In the genomic region with DNA sequence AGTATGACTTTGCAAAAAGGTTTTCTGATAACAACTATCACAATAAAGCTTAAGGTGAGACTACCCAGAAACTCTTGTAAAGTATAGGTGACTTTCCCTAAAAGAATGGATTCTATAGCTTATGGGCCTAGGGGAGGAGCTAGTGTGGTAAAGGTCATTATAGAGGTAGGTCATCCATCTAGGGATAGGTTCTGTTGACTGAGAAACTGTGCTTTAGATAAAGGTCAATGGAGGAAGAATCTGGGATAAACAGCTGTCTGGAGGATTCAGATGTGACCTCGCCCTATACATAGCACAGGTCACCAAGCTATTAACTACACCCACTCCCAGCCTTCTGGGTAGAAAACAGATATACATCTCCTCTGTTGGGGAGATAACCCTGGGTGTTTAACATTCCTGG, we compare ENCODE assay signal across 28 mouse cellular contexts. TPM values are rescaled to one million over a fixed set of nuclear protein-coding genes. Genes with fewer than 3 reads are reported as not detected.
DNase-seq lines count a peak whose midpoint lies in the region; ATAC-seq and TF ChIP-seq lines count a peak whose summit lies in the region.
"Had no signal": no experiment of that assay in that cellular context is flagged by ENCODE, and none has a peak within 500 bp of the region (broad histone marks: within the 10 kb centered on the region; RNA-seq: fewer than 3 reads in every experiment).

No protein-coding gene starts in this region.

- peak overlapping the region; percentile 27 for H3K4me3 ChIP-seq in E14TG2a.4 (replicated peaks; ENCODE audit: low read length)
- H3K4me3 ChIP-seq in forebrain, embryonic 11.5 days (ENCODE audit: low read depth, low read length), result no peak overlapping the region
- no peak overlapping the region for H3K4me3 ChIP-seq in liver, embryonic 12.5 days
- H3K4me3 ChIP-seq in forebrain, embryonic 16.5 days (replicated peaks; ENCODE audit: low read length), result no peak overlapping the region
- H3K4me3 ChIP-seq: embryonic facial prominence, embryonic 12.5 days; embryonic facial prominence, embryonic 15.5 days; forebrain, embryonic 12.5 days; forebrain, embryonic 15.5 days; heart, adult 2 months; heart, embryonic 10.5 days; heart, embryonic 13.5 days had no signal

- 94% methylated on average over 1 of the region's 1 CpGs for WGBS in forebrain, embryonic 11.5 days
- 61% methylated on average over 1 of the region's 1 CpGs for WGBS in liver, embryonic 12.5 days (ENCODE audit: insufficient replicate concordance)
- 95% methylated on average over 1 of the region's 1 CpGs for WGBS in forebrain, embryonic 16.5 days

- TF ChIP-seq CTCF in E14TG2a.4 (conservative IDR thresholded peaks at IDR 0.05; ENCODE audit: low read length), result no peak

- no peak overlapping the region for H3K4me2 ChIP-seq in forebrain, embryonic 11.5 days (ENCODE audit: low read depth, low read length, severe bottlenecking)
- H3K4me2 ChIP-seq in liver, embryonic 12.5 days, result no peak overlapping the region
- no peak overlapping the region for H3K4me2 ChIP-seq in forebrain, embryonic 16.5 days (ENCODE audit: low read length)
- H3K4me2 ChIP-seq: embryonic facial prominence, embryonic 12.5 days; embryonic facial prominence, embryonic 15.5 days; forebrain, embryonic 12.5 days; forebrain, embryonic 15.5 days; heart, embryonic 13.5 days; hindbrain, embryonic 14.5 days had no signal

- ATAC-seq in forebrain, embryonic 11.5 days (replicated peaks; ENCODE audit: low FRiP score), result no peak
- no peak for ATAC-seq in liver, embryonic 12.5 days
- no peak for ATAC-seq in forebrain, embryonic 16.5 days
- ATAC-seq: forebrain, embryonic 15.5 days; hindbrain, postnatal 0 days; inflammation-experienced regulatory T-cells, adult 6 months had no signal

- DNase-seq in ES-CJ7 (ENCODE audit: low read depth, low spot score) (peak; percentile 65), ZHBTc4 (ENCODE audit: low read depth, low spot score) (peak; percentile 79)
- DNase-seq in forebrain, embryonic 11.5 days (ENCODE audit: low spot score), result no peak
- DNase-seq: adrenal gland, postnatal 10 days; B cell, adult 2 months; cerebellum, adult 11 months; cerebellum, adult 2 months; cerebellum, adult 9-11 months; cerebellum, postnatal 25 days; gastrocnemius, postnatal 10 days; gastrocnemius, postnatal 36 days; heart, adult 2 months; heart, postnatal 14 days; heart, postnatal 4 days; kidney, adult 11 months had no signal

- no peak overlapping the region for H3K27ac ChIP-seq in forebrain, embryonic 11.5 days (ENCODE audit: low read depth, low read length)
- H3K27ac ChIP-seq in liver, embryonic 12.5 days, result no peak overlapping the region
- H3K27ac ChIP-seq in forebrain, embryonic 16.5 days (ENCODE audit: low read length), result no peak overlapping the region
- H3K27ac ChIP-seq: embryonic facial prominence, embryonic 12.5 days; embryonic facial prominence, embryonic 15.5 days; forebrain, embryonic 12.5 days; forebrain, embryonic 15.5 days; heart, adult 2 months; heart, embryonic 10.5 days; heart, embryonic 13.5 days; hindbrain, embryonic 14.5 days; hindbrain, postnatal 0 days had no signal

- peaks cover 65% of the 10 kb centered on the region for H3K4me1 ChIP-seq in E14TG2a.4 (replicated peaks; ENCODE audit: low read depth, low read length)
- H3K4me1 ChIP-seq in forebrain, embryonic 11.5 days (replicated peaks; ENCODE audit: control insufficient read depth, insufficient read depth, low read length), result no peaks in the 10 kb centered on the region
- no peaks in the 10 kb centered on the region for H3K4me1 ChIP-seq in liver, embryonic 12.5 days
- H3K4me1 ChIP-seq in forebrain, embryonic 16.5 days (replicated peaks; ENCODE audit: control insufficient read depth, insufficient read depth, low read length), result no peaks in the 10 kb centered on the region
- H3K4me1 ChIP-seq: embryonic facial prominence, embryonic 12.5 days; embryonic facial prominence, embryonic 15.5 days; forebrain, embryonic 12.5 days; forebrain, embryonic 15.5 days; heart, embryonic 13.5 days had no signal

- H3K9me3 ChIP-seq in E14TG2a.4 (ENCODE audit: low read length), result no peaks in the 10 kb centered on the region
- no peaks in the 10 kb centered on the region for H3K9me3 ChIP-seq in forebrain, embryonic 11.5 days (ENCODE audit: control insufficient read depth, low read length)
- no peaks in the 10 kb centered on the region for H3K9me3 ChIP-seq in liver, embryonic 12.5 days (replicated peaks)
- no peaks in the 10 kb centered on the region for H3K9me3 ChIP-seq in forebrain, embryonic 16.5 days (ENCODE audit: control insufficient read depth, low read length)
- H3K9me3 ChIP-seq: embryonic facial prominence, embryonic 12.5 days; embryonic facial prominence, embryonic 15.5 days; forebrain, embryonic 12.5 days; forebrain, embryonic 15.5 days; heart, embryonic 10.5 days; heart, embryonic 13.5 days had no signal

- no peak overlapping the region for H3K9ac ChIP-seq in forebrain, embryonic 11.5 days (ENCODE audit: low read length)
- no peak overlapping the region for H3K9ac ChIP-seq in liver, embryonic 12.5 days
- H3K9ac ChIP-seq in forebrain, embryonic 16.5 days (replicated peaks; ENCODE audit: low read depth, low read length), result no peak overlapping the region
- H3K9ac ChIP-seq: embryonic facial prominence, embryonic 12.5 days; embryonic facial prominence, embryonic 15.5 days; forebrain, embryonic 12.5 days; forebrain, embryonic 15.5 days; heart, embryonic 13.5 days; hindbrain, embryonic 14.5 days had no signal

- H3K36me3 ChIP-seq in E14TG2a.4 (ENCODE audit: insufficient read depth, low read length), result no peaks in the 10 kb centered on the region
- no peaks in the 10 kb centered on the region for H3K36me3 ChIP-seq in forebrain, embryonic 11.5 days (ENCODE audit: control insufficient read depth, insufficient read depth, low read length)
- H3K36me3 ChIP-seq in liver, embryonic 12.5 days, result no peaks in the 10 kb centered on the region
- no peaks in the 10 kb centered on the region for H3K36me3 ChIP-seq in forebrain, embryonic 16.5 days (ENCODE audit: control insufficient read depth, insufficient read depth)
- H3K36me3 ChIP-seq: embryonic facial prominence, embryonic 12.5 days; embryonic facial prominence, embryonic 15.5 days; forebrain, embryonic 12.5 days; forebrain, embryonic 15.5 days; heart, embryonic 10.5 days; heart, embryonic 13.5 days had no signal

- no peaks in the 10 kb centered on the region for H3K27me3 ChIP-seq in E14TG2a.4 (ENCODE audit: insufficient read depth, low read length)
- no peaks in the 10 kb centered on the region for H3K27me3 ChIP-seq in forebrain, embryonic 11.5 days (ENCODE audit: control insufficient read depth, insufficient read depth, low read length)
- no peaks in the 10 kb centered on the region for H3K27me3 ChIP-seq in liver, embryonic 12.5 days (replicated peaks)
- H3K27me3 ChIP-seq in forebrain, embryonic 16.5 days (replicated peaks; ENCODE audit: control insufficient read depth, insufficient read depth, low read length), result no peaks in the 10 kb centered on the region
- H3K27me3 ChIP-seq: CH12.LX; embryonic facial prominence, embryonic 12.5 days; embryonic facial prominence, embryonic 15.5 days; forebrain, embryonic 12.5 days; forebrain, embryonic 15.5 days; heart, embryonic 13.5 days had no signal

RNA-seq across cellular contexts. Expression of gene Rel, which starts 31.5 kb away (rescaled TPM):
- polyA plus RNA-seq in forebrain, embryonic 11.5 days (2014; fragmentation: Nextera tagmentation; extraction: Ambion mirVana), result 0.63 and 0.67 TPM in 2 replicates
- 0.36 and 0.63 TPM in 2 replicates for polyA plus RNA-seq in liver, embryonic 12.5 days (2016; fragmentation: Nextera tagmentation; extraction: Ambion mirVana)
- 0.27 and 0.45 TPM in 2 replicates for polyA plus RNA-seq in forebrain, embryonic 16.5 days (2015; fragmentation: Nextera tagmentation; extraction: Ambion mirVana)
